Mouse (Mus musculus) lung, embryonic 14.5 days (tissue): ENCODE results near the gene Lin37. TPM values are rescaled to one million over a fixed set of nuclear protein-coding genes. Genes with fewer than 3 reads are reported as not detected.

Source experiments
- ATAC-seq: fragments of 200-750 bp; cut with Nextera tagmentation; 2 replicates; pipeline ENCODE4 v1.8.0; 2017; ENCODE audit warnings: mild to moderate bottlenecking, moderate TSS enrichment, moderate library complexity; ENCODE audit not compliant: insufficient read depth
- DNase-seq: peaks from one replicate; pipeline ENCODE4 v3.0.0-alpha.2; 2015
- H3K27ac ChIP-seq: fragments of 300-500 bp; sonication (generic); 2 replicates; pipeline ENCODE4 v1.5.1; 2014; ENCODE audit warnings: low read depth, mild to moderate bottlenecking, moderate library complexity
- H3K27me3 ChIP-seq: fragments of 300-500 bp; sonication (generic); 2 replicates; pipeline ENCODE4 v1.6.1; 2014; ENCODE audit warnings: low read length, control low read depth; ENCODE audit not compliant: insufficient read depth
- H3K36me3 ChIP-seq: fragments of 300-500 bp; sonication (generic); 2 replicates; pipeline ENCODE4 v1.6.1; 2014; ENCODE audit warnings: control low read depth; ENCODE audit not compliant: insufficient read depth
- H3K4me1 ChIP-seq: fragments of 300-500 bp; sonication (generic); 2 replicates; pipeline ENCODE4 v1.6.1; 2014; ENCODE audit warnings: antibody characterized with exemption, control low read depth; ENCODE audit not compliant: insufficient read depth
- H3K4me2 ChIP-seq: fragments of 300-500 bp; sonication (generic); 2 replicates; pipeline ENCODE4 v1.6.1; 2014; ENCODE audit warnings: mild to moderate bottlenecking
- H3K4me3 ChIP-seq: fragments of 300-500 bp; sonication (generic); 2 replicates; pipeline ENCODE4 v1.5.1; 2014; ENCODE audit warnings: low read depth, low read length
- H3K9ac ChIP-seq: fragments of 300-500 bp; sonication (generic); 2 replicates; pipeline ENCODE4 v1.6.1; 2014
- H3K9me3 ChIP-seq: fragments of 300-500 bp; sonication (generic); 2 replicates; pipeline ENCODE4 v1.6.1; 2016; ENCODE audit warnings: low read depth, low read length, control low read depth
- CTCF ChIP-seq: IDR thresholded peaks from 2 replicates; pipeline ENCODE4 v1.5.1; 2016; ENCODE audit warnings: antibody characterized with exemption, low read depth
- WGBS: fragments of 180-500 bp; shearing (Covaris S2); extraction: QIAGEN DNeasy Blood & Tissue Kit; methylation state at CpG from one replicate; pipeline ENCODE4 v1.1.7; 2014; 5-methylcytosine and 5-hydroxymethylcytosine counted together
- polyA plus RNA-seq: library from polyadenylated mRNA; unstranded; fragments of >200 nt; fragmentation: Nextera tagmentation; extraction: Ambion mirVana; gene quantifications from 2 replicates; pipeline ENCODE4 v1.2.1, GENCODE M21; 2014

Gene Lin37
- polyA plus RNA-seq, 1 experiment from 2014 or later: 33.7 TPM

DNA sequence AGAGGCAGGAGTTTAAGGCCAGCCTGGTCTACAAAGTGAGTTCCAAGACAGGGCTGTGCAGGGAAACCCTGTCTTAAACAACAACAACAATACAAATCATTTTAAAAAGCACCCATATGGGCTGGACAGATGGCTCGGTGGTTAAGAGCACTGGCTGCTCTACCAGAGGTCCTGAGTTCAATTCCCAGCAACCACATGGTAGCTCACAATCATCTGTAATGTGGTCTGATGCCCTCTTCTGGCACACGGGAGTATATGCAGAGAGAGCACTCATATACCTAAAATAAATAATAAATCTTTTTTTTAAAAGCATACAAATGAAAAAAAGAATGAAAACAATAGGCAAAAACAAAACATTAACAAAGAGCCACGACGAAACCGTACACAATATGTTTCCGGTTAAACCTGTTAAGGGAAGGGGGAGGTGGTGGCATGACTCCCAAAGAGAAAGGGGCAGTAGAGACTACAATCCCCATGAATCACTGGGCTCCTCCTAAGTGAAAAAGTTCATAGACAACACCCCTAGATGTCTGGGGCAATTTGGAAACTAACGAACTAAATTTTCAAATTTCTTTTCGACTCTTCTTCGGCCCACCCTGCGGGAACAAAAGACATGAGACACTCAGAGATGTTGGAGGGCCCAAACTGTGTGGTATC lies 8.1 kb downstream of the Lin37 start:
- peak overlapping the region; percentile 96 for H3K4me2 ChIP-seq
- H3K27ac ChIP-seq: peak overlapping the region; percentile 98
- H3K9me3 ChIP-seq: no peaks in the 10 kb centered on the region
- peak overlapping the region; percentile 62 for H3K9ac ChIP-seq
- DNase-seq (peak; percentile 86), ATAC-seq (peak; percentile 71)
- H3K36me3 ChIP-seq: peaks cover 47% of the 10 kb centered on the region
- peak; percentile 56 for TF ChIP-seq CTCF
- peak overlapping the region; percentile 62 for H3K4me3 ChIP-seq
- H3K4me1 ChIP-seq: peaks cover 8% of the 10 kb centered on the region
- WGBS: 2% methylated on average over 10 of the region's 10 CpGs
- H3K27me3 ChIP-seq: no peaks in the 10 kb centered on the region

DNA sequence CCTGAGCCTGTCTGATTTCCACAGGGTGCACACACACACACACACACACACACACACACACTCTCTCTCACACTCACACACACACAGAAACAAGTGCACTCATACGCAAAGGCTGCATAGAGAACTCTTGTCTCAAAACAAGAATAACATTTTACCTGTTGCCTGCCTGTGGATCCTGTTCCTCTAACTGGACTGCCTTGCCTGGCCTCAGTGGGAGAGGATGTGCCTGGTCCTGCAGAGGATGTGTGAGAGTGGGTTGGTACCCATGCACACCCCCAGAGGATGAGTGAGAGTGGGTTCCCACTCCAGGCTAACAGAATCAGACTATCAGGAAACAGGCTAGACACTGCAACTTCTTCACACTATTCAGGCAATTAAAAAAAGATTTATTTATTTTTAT lies 9.0 kb downstream of the Lin37 start:
- peaks cover 8% of the 10 kb centered on the region for H3K4me1 ChIP-seq
- H3K4me2 ChIP-seq: peak overlapping the region; percentile 96; the same call in 1 of the 2 replicates
- ATAC-seq (no peak), DNase-seq (no peak)
- TF ChIP-seq CTCF: no peak
- H3K9me3 ChIP-seq: no peaks in the 10 kb centered on the region
- WGBS: 95% methylated on average over 1 of the region's 1 CpGs
- no peak overlapping the region for H3K4me3 ChIP-seq
- H3K9ac ChIP-seq: no peak overlapping the region
- H3K27me3 ChIP-seq: no peaks in the 10 kb centered on the region
- peaks cover 47% of the 10 kb centered on the region for H3K36me3 ChIP-seq
- H3K27ac ChIP-seq: no peak overlapping the region

- ATAC-seq: no peak
- peaks cover 8% of the 10 kb centered on the region for H3K4me1 ChIP-seq
- H3K27ac ChIP-seq: no peak overlapping the region
- no peak overlapping the region for H3K4me2 ChIP-seq
- H3K36me3 ChIP-seq: peaks cover 44% of the 10 kb centered on the region
- no peak for DNase-seq
- no peaks in the 10 kb centered on the region for H3K9me3 ChIP-seq
- 95% methylated on average over 2 of the region's 2 CpGs for WGBS
- TF ChIP-seq CTCF: no peak
- H3K27me3 ChIP-seq: no peaks in the 10 kb centered on the region
- no peak overlapping the region for H3K4me3 ChIP-seq
- H3K9ac ChIP-seq: no peak overlapping the region
These were observed 9.8 kb downstream of the Lin37 start for GRCm38 (mm10) chr7:30549880-30550279.

- no peak overlapping the region for H3K27ac ChIP-seq
- H3K4me1 ChIP-seq: no peaks in the 10 kb centered on the region
- no peak overlapping the region for H3K4me2 ChIP-seq
- DNase-seq (no peak), ATAC-seq (no peak)
- TF ChIP-seq CTCF: no peak
- no peak overlapping the region for H3K4me3 ChIP-seq
- 77% methylated on average over 2 of the region's 2 CpGs for WGBS
- H3K27me3 ChIP-seq: no peaks in the 10 kb centered on the region
- peaks cover 77% of the 10 kb centered on the region for H3K36me3 ChIP-seq
- no peak overlapping the region for H3K9ac ChIP-seq
- H3K9me3 ChIP-seq: no peaks in the 10 kb centered on the region
These were observed 15.3 kb downstream of the Lin37 start for GRCm38 (mm10) chr7:30544327-30544726.

- no peaks in the 10 kb centered on the region for H3K4me1 ChIP-seq
- no peaks in the 10 kb centered on the region for H3K27me3 ChIP-seq
- WGBS: 83% methylated on average over 7 of the region's 7 CpGs
- H3K4me2 ChIP-seq: no peak overlapping the region
- H3K9me3 ChIP-seq: no peaks in the 10 kb centered on the region
- DNase-seq: no peak
- ATAC-seq: no peak
- H3K27ac ChIP-seq: no peak overlapping the region
- H3K36me3 ChIP-seq: peaks cover 57% of the 10 kb centered on the region
- no peak overlapping the region for H3K4me3 ChIP-seq
- no peak overlapping the region for H3K9ac ChIP-seq
- no peak for TF ChIP-seq CTCF
These were observed 19.1 kb downstream of the Lin37 start for GRCm38 (mm10) chr7:30540572-30540971.

DNA sequence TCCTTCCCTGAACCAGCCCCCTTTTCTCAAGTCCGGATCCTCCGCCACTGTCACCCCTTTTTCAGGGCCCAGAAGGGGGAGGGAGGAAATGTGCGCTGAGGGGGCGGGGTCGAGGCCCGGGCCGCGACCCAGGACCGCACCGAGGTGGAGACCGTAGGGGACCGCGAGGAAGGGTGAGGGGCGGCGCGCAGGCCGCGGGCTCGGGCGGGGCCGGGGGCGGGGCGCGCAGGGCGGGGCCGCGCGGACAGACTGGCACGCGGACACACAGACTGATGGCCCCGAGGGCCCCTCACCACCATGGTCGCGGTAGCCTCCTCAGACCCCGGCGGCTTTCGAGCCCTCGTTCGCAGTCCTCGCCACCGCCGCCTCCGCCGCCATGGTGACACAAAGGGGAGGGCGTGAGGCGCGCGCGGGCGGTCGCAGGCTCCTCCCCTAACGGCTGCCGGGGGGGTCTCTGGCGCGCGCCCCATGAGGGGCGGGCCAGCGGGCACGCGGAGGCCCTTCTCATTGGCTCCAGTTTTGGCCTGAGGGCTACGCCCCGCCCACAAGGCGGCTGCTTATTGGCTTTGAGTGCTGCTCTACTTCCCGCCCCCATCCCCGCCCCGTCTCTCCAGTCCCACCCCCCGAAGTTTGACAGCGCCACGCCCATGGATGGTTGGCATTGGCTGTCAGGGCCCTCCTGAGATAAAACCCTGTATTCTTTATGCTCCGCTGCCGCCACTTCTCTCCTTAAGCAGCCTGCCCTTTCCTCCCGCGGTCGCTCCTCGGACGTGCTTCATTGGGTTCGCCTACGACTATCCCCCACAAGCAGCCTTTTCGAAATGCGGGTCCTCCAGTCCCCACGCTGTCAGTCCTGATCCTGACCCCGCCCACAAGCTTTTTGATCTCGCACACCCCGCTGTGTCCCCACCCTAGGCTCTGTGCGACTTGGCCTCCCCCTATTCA lies 24.7 kb downstream of the Lin37 start, which contains the start of gene Arhgap33:
Gene Arhgap33 (minus strand): TSS at position 428 of the 945 bp plus-strand sequence.
- Histone ChIP-seq H3K4me3 (peak within 1 kb of the TSS; percentile 65), H3K36me3 (peaks cover 40% of the 10 kb centered on the region), H3K27me3 (no peaks in the 10 kb centered on the region), H3K4me1 (peaks cover 15% of the 10 kb centered on the region; the same call in 1 of the 2 replicates), H3K9ac (peak within 1 kb of the TSS; percentile 69), H3K27ac (peak within 1 kb of the TSS; percentile 50), H3K9me3 (no peaks in the 10 kb centered on the region), H3K4me2 (peak within 1 kb of the TSS; percentile 92)
- DNase-seq (peak; percentile 99), ATAC-seq (peak; percentile 89)
- no peak for TF ChIP-seq CTCF
- under 1% methylated on average over 68 of the region's 84 CpGs for WGBS
